Mouse (Mus musculus) lung, embryonic 16.5 days (tissue): Measurements from ENCODE around the gene Ankrd13d. TPM values are rescaled to one million over a fixed set of nuclear protein-coding genes. Genes with fewer than 3 reads are reported as not detected.

Experiments
- ATAC-seq: fragments of 200-750 bp; cut with Nextera tagmentation; 2 replicates; pipeline ENCODE4 v1.8.0; 2017; ENCODE audit warnings: low read depth, mild to moderate bottlenecking, moderate library complexity
- H3K27ac ChIP-seq: fragments of 300-500 bp; sonication (generic); 2 replicates; pipeline ENCODE4 v1.5.1; 2014; ENCODE audit warnings: mild to moderate bottlenecking, control low read depth, low read length
- H3K27me3 ChIP-seq: fragments of 300-500 bp; sonication (generic); 2 replicates; pipeline ENCODE4 v1.6.1; 2014; ENCODE audit warnings: low read depth, low read length, mixed read lengths; ENCODE audit not compliant: control insufficient read depth, insufficient read depth
- H3K36me3 ChIP-seq: fragments of 300-500 bp; sonication (generic); 2 replicates; pipeline ENCODE4 v1.6.1; 2014; ENCODE audit warnings: low read length; ENCODE audit not compliant: control insufficient read depth, insufficient read depth
- H3K4me1 ChIP-seq: fragments of 300-500 bp; sonication (generic); replicated peaks from 2 replicates; pipeline ENCODE4 v1.6.1; 2014; ENCODE audit warnings: low read length, mixed read lengths; ENCODE audit not compliant: control insufficient read depth, insufficient read depth
- H3K4me2 ChIP-seq: fragments of 300-500 bp; sonication (generic); 2 replicates; pipeline ENCODE4 v1.6.1; 2014; ENCODE audit warnings: low read depth, low read length, control low read depth
- H3K4me3 ChIP-seq: fragments of 300-500 bp; sonication (generic); 2 replicates; pipeline ENCODE4 v1.5.1; 2014; ENCODE audit warnings: mild to moderate bottlenecking, low read length, control low read depth
- H3K9ac ChIP-seq: fragments of 300-500 bp; sonication (generic); 2 replicates; pipeline ENCODE4 v1.6.1; 2014; ENCODE audit warnings: low read length, control low read depth
- H3K9me3 ChIP-seq: fragments of 300-500 bp; sonication (generic); 2 replicates; pipeline ENCODE4 v1.6.1; 2016; ENCODE audit warnings: low read length; ENCODE audit not compliant: control insufficient read depth
- WGBS: fragments of 180-500 bp; shearing (Covaris S2); extraction: QIAGEN DNeasy Blood & Tissue Kit; methylation state at CpG from one replicate; pipeline ENCODE4 v1.1.7; 2014; 5-methylcytosine and 5-hydroxymethylcytosine counted together
- polyA plus RNA-seq: library from polyadenylated mRNA; unstranded; fragments of >200 nt; fragmentation: Nextera tagmentation; extraction: Ambion mirVana; gene quantifications from 2 replicates; pipeline ENCODE4 v1.2.1, GENCODE M21; 2015

Gene Ankrd13d
- polyA plus RNA-seq, 1 experiment from 2014 or later = 3.5 TPM

GRCm38 (mm10) chr19:4270972-4271371 is 12.0 kb downstream of the Ankrd13d start:
- Histone ChIP-seq H3K27ac (no peak overlapping the region), H3K9me3 (peaks cover 1% of the 10 kb centered on the region; the same call in 1 of the 2 replicates), H3K4me2 (no peak overlapping the region), H3K9ac (no peak overlapping the region), H3K4me3 (no peak overlapping the region), H3K27me3 (0 out of 2 replicates have a peak, but pooled peaks cover 2% of the 10 kb centered on the region), H3K36me3 (no peaks in the 10 kb centered on the region), H3K4me1 (peaks cover 6% of the 10 kb centered on the region; the same call in 1 of the 2 replicates)
- ATAC-seq = no peak
- 95% methylated on average over 11 of the region's 11 CpGs for WGBS

- no peaks in the 10 kb centered on the region for H3K36me3 ChIP-seq
- ATAC-seq = no peak
- no peak overlapping the region for H3K4me2 ChIP-seq
- no peak overlapping the region for H3K27ac ChIP-seq
- WGBS = 54% methylated on average over 6 of the region's 6 CpGs
- H3K4me3 ChIP-seq = no peak overlapping the region
- H3K9me3 ChIP-seq = no peaks in the 10 kb centered on the region
- H3K27me3 ChIP-seq = 0 out of 2 replicates have a peak, but pooled peaks cover 2% of the 10 kb centered on the region
- no peak overlapping the region for H3K9ac ChIP-seq
- H3K4me1 ChIP-seq = peaks cover 6% of the 10 kb centered on the region; the same call in 1 of the 2 replicates
These were observed 12.8 kb downstream of the Ankrd13d start for GRCm38 (mm10) chr19:4270187-4270586.

GRCm38 (mm10) chr19:4268566-4269361 is 14.2 kb downstream of the Ankrd13d start, which contains the start of gene Ssh3:
Ssh3 (minus strand) TSS chr19:4269180.
- 7% methylated on average over 46 of the region's 46 CpGs for WGBS
- Histone ChIP-seq H3K4me2 (peak within 1 kb of the TSS; percentile 59), H3K9ac (peak within 1 kb of the TSS; percentile 65), H3K27me3 (0 out of 2 replicates have a peak, but pooled peaks cover 2% of the 10 kb centered on the region), H3K27ac (peak within 1 kb of the TSS; percentile 19; the same call in 1 of the 2 replicates), H3K36me3 (no peaks in the 10 kb centered on the region), H3K9me3 (no peaks in the 10 kb centered on the region), H3K4me3 (peak within 1 kb of the TSS; percentile 55), H3K4me1 (peaks cover 6% of the 10 kb centered on the region; the same call in 1 of the 2 replicates)
- ATAC-seq = peak; percentile 94

GRCm38 (mm10) chr19:4265956-4266355 is 17.0 kb downstream of the Ankrd13d start:
- Histone ChIP-seq H3K27ac (no peak overlapping the region), H3K36me3 (no peaks in the 10 kb centered on the region), H3K9ac (no peak overlapping the region), H3K4me3 (no peak overlapping the region), H3K27me3 (0 out of 2 replicates have a peak, but pooled peaks cover 2% of the 10 kb centered on the region), H3K9me3 (no peaks in the 10 kb centered on the region), H3K4me1 (peaks cover 8% of the 10 kb centered on the region; the same call in 1 of the 2 replicates), H3K4me2 (no peak overlapping the region)
- no peak for ATAC-seq
- 58% methylated on average over 4 of the region's 4 CpGs for WGBS

GRCm38 (mm10) chr19:4264171-4264780 is 18.7 kb downstream of the Ankrd13d start:
- ATAC-seq = no peak
- WGBS = 91% methylated on average over 6 of the region's 6 CpGs
- Histone ChIP-seq H3K27me3 (no peaks in the 10 kb centered on the region), H3K9me3 (no peaks in the 10 kb centered on the region), H3K9ac (no peak overlapping the region), H3K4me2 (no peak overlapping the region), H3K27ac (no peak overlapping the region), H3K36me3 (no peaks in the 10 kb centered on the region), H3K4me3 (no peak overlapping the region), H3K4me1 (peaks cover 8% of the 10 kb centered on the region; the same call in 1 of the 2 replicates)

- H3K27ac ChIP-seq = no peak overlapping the region
- no peaks in the 10 kb centered on the region for H3K27me3 ChIP-seq
- H3K9me3 ChIP-seq = no peaks in the 10 kb centered on the region
- ATAC-seq = peak; percentile 46; the same call in 1 of the 2 replicates
- peaks cover 6% of the 10 kb centered on the region; the same call in 1 of the 2 replicates for H3K4me1 ChIP-seq
- no peak overlapping the region for H3K9ac ChIP-seq
- no peak overlapping the region for H3K4me3 ChIP-seq
- no peak overlapping the region for H3K4me2 ChIP-seq
- WGBS = 40% methylated on average over 14 of the region's 14 CpGs
- H3K36me3 ChIP-seq = no peaks in the 10 kb centered on the region
These were observed 19.2 kb downstream of the Ankrd13d start for GRCm38 (mm10) chr19:4263702-4264101.

- no peak overlapping the region for H3K27ac ChIP-seq
- no peaks in the 10 kb centered on the region for H3K9me3 ChIP-seq
- ATAC-seq = no peak
- peaks cover 8% of the 10 kb centered on the region; the same call in 1 of the 2 replicates for H3K4me1 ChIP-seq
- H3K9ac ChIP-seq = no peak overlapping the region
- H3K27me3 ChIP-seq = no peaks in the 10 kb centered on the region
- no peaks in the 10 kb centered on the region for H3K36me3 ChIP-seq
- no peak overlapping the region for H3K4me3 ChIP-seq
- H3K4me2 ChIP-seq = no peak overlapping the region
- 58% methylated on average over 6 of the region's 6 CpGs for WGBS
These were observed 20.2 kb downstream of the Ankrd13d start for GRCm38 (mm10) chr19:4262756-4263155.

- Histone ChIP-seq H3K9ac (no peak overlapping the region), H3K4me3 (no peak overlapping the region)
- ATAC-seq = no peak
These were observed 21.8 kb downstream of the Ankrd13d start for GRCm38 (mm10) chr19:4261038-4261698.

GRCm38 (mm10) chr19:4257897-4258252 is 25.1 kb downstream of the Ankrd13d start:
- 19% methylated on average over 12 of the region's 12 CpGs for WGBS
- no peak overlapping the region; the same call in 1 of the 2 replicates for H3K27ac ChIP-seq

More at GRCm38 (mm10) chr19:4261038-4261698, 21.8 kb downstream of the Ankrd13d start:
- no peaks in the 10 kb centered on the region for H3K27me3 ChIP-seq
- WGBS = 41% methylated on average over 8 of the region's 8 CpGs
- no peaks in the 10 kb centered on the region for H3K36me3 ChIP-seq
- H3K27ac ChIP-seq = no peak overlapping the region
- peaks cover 8% of the 10 kb centered on the region for H3K4me1 ChIP-seq
- H3K9me3 ChIP-seq = no peaks in the 10 kb centered on the region
- H3K4me2 ChIP-seq = no peak overlapping the region

More at GRCm38 (mm10) chr19:4257897-4258252, 25.1 kb downstream of the Ankrd13d start:
- Histone ChIP-seq H3K36me3 (no peaks in the 10 kb centered on the region), H3K4me1 (peaks cover 5% of the 10 kb centered on the region), H3K27me3 (no peaks in the 10 kb centered on the region), H3K4me2 (peak overlapping the region; percentile 87), H3K9me3 (no peaks in the 10 kb centered on the region), H3K4me3 (peak overlapping the region; percentile 71), H3K9ac (peak overlapping the region; percentile 68)
- ATAC-seq = no peak; the same call in 1 of the 2 replicates
